Mouse (Mus musculus): ENCODE results near the gene Ndufa4l2. TPM values are rescaled to one million over a fixed set of nuclear protein-coding genes. Genes with fewer than 3 reads are reported as not detected.
A peak's percentile ranks its signal among the peaks of the same experiment; 100 is the strongest.

The Ndufa4l2 gene
- 1 to 10 TPM; 2.1 to 4.9 TPM for total RNA-seq (2021)

GRCm38 (mm10) chr10:127514764-127515163 is at the start of gene Ndufa4l2:
Ndufa4l2 (plus strand) TSS chr10:127514967.
- intact Hi-C loops (cut with DNase I) = no loop called here
- no peak for DNase-seq (ENCODE audit: low spot score in 2 of 2)

GRCm38 (mm10) chr10:127471281-127471988 is 43.3 kb upstream of the Ndufa4l2 start:
- DNase-seq (ENCODE audit: low spot score in 2 of 2) = no peak
- intact Hi-C loops (cut with DNase I) = no loop called here

GRCm38 (mm10) chr10:127472722-127473121 is 42.0 kb upstream of the Ndufa4l2 start:
- no peak for DNase-seq (ENCODE audit: low spot score in 2 of 2)
- intact Hi-C loops (cut with DNase I) = no loop called here

GRCm38 (mm10) chr10:127475175-127475574 is 39.6 kb upstream of the Ndufa4l2 start:
- intact Hi-C loops (cut with DNase I) = no loop called here

GRCm38 (mm10) chr10:127476541-127476940 is 38.2 kb upstream of the Ndufa4l2 start:
- intact Hi-C loops (cut with DNase I) = no loop called here

More at GRCm38 (mm10) chr10:127475175-127475574, 39.6 kb upstream of the Ndufa4l2 start:
- no peak for DNase-seq (ENCODE audit: low spot score in 2 of 2)

GRCm38 (mm10) chr10:127477301-127477700 is 37.5 kb upstream of the Ndufa4l2 start:
- DNase-seq (ENCODE audit: low spot score in 2 of 2) = no peak
- intact Hi-C loops (cut with DNase I) = no loop called here

More at GRCm38 (mm10) chr10:127476541-127476940, 38.2 kb upstream of the Ndufa4l2 start:
- DNase-seq (ENCODE audit: low spot score in 2 of 2) = no peak

- no peak for DNase-seq (ENCODE audit: low spot score in 2 of 2)
- intact Hi-C loops (cut with DNase I) = no loop called here
Observed at GRCm38 (mm10) chr10:127479131-127479530, 35.6 kb upstream of the Ndufa4l2 start.

GRCm38 (mm10) chr10:127480833-127481813 is 33.6 kb upstream of the Ndufa4l2 start:
- intact Hi-C loops (cut with DNase I) = no loop called here
- DNase-seq (ENCODE audit: low spot score in 2 of 2) = peak; percentile 66 to 75

- intact Hi-C loops (cut with DNase I) = no loop called here
- DNase-seq (ENCODE audit: low spot score in 2 of 2) = no peak
Observed at GRCm38 (mm10) chr10:127485235-127485634, 29.5 kb upstream of the Ndufa4l2 start.

GRCm38 (mm10) chr10:127488856-127489255 is 25.9 kb upstream of the Ndufa4l2 start:
- DNase-seq (ENCODE audit: low spot score in 2 of 2) = no peak
- intact Hi-C loops (cut with DNase I) = no loop called here

- intact Hi-C loops (cut with DNase I) = no loop called here
Observed at GRCm38 (mm10) chr10:127490160-127491127, 24.3 kb upstream of the Ndufa4l2 start.

GRCm38 (mm10) chr10:127491128-127491512 is 23.6 kb upstream of the Ndufa4l2 start:
- intact Hi-C loops (cut with DNase I) = no loop called here
- DNase-seq (ENCODE audit: low spot score in 2 of 2) = no peak

More at GRCm38 (mm10) chr10:127490160-127491127, 24.3 kb upstream of the Ndufa4l2 start:
- no peak for DNase-seq (ENCODE audit: low spot score in 2 of 2)

GRCm38 (mm10) chr10:127492118-127492517 is 22.6 kb upstream of the Ndufa4l2 start:
- intact Hi-C loops (cut with DNase I) = no loop called here
- no peak for DNase-seq (ENCODE audit: low spot score in 2 of 2)

- no peak for DNase-seq (ENCODE audit: low spot score in 2 of 2)
- intact Hi-C loops (cut with DNase I) = no loop called here
Observed at GRCm38 (mm10) chr10:127496156-127496555, 18.6 kb upstream of the Ndufa4l2 start.

- no peak for DNase-seq (ENCODE audit: low spot score in 2 of 2)
- intact Hi-C loops (cut with DNase I) = no loop called here
Observed at GRCm38 (mm10) chr10:127499516-127499915, 15.3 kb upstream of the Ndufa4l2 start.

- DNase-seq (ENCODE audit: low spot score in 2 of 2) = no peak
- intact Hi-C loops (cut with DNase I) = no loop called here
Observed at GRCm38 (mm10) chr10:127500042-127500441, 14.7 kb upstream of the Ndufa4l2 start.

- intact Hi-C loops (cut with DNase I) = no loop called here
- no peak for DNase-seq (ENCODE audit: low spot score in 2 of 2)
Observed at GRCm38 (mm10) chr10:127500894-127501893, 13.6 kb upstream of the Ndufa4l2 start, which contains the start of gene Stac3. Stac3 (plus strand) TSS chr10:127501686.

- DNase-seq (ENCODE audit: low spot score in 2 of 2) = peak; percentile 72
- intact Hi-C loops (cut with DNase I) = no loop called here
Observed at GRCm38 (mm10) chr10:127508239-127508638, 6.5 kb upstream of the Ndufa4l2 start.
